Mouse (Mus musculus): ENCODE data around the gene Il22ra1.
A peak's percentile ranks its signal among the peaks of the same experiment; 100 is the strongest.

Gene Il22ra1

DNA sequence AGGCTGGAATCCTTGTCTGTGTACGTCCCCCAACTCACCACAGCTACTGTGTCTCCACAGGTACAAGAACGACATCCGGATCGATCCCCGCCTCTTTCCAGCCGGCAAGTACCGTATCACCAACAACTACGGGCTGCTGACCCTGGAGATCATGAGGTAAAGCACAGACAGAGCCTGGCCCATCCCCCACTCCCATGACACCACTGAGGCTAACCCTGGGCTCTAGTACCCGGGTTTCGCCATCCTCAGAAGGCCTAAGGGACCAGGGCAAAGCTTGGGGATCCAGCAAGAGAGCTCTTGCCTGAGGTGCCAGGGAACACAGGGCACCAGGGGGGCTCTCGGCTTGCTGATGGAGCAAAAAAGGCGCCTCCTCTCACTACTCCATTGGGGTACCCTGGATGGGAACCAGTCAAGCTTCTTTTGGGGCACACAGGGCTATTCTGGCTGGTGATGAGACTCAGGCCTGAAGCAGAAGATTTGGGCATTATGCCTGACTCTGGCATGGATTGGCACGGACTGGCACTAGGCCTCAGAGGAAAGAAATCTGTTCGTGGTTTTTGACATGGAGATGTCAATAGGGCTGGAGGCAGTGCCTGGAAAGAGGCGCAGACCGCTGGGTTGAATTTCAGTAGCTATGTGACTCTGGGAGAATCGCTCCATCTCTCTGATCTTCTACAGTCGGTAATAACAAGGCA lies 42.8 kb downstream of the Il22ra1 start:
- no peak for DNase-seq (ENCODE audit: low read depth, low spot score)

DNA sequence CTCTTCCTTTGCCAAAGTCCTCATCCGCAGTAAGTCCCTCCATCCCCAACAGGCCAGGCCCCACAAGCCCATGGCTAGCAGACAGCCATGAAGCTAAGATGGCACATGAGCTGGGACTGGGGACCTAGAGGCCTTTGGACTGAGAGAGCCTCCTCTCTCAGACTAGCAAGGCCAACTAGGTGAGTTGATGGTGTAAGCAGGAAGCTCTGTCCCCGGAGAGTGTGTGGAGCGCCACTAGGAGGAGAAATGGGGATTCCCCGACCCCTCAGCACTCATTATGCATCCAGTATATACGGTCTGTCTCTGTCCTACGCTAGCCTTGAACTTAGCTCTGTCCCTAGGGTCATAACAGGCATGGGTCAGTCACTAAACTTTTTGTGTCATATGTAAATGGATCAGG lies 43.6 kb downstream of the Il22ra1 start:
- no peak for DNase-seq (ENCODE audit: low read depth, low spot score)

DNA sequence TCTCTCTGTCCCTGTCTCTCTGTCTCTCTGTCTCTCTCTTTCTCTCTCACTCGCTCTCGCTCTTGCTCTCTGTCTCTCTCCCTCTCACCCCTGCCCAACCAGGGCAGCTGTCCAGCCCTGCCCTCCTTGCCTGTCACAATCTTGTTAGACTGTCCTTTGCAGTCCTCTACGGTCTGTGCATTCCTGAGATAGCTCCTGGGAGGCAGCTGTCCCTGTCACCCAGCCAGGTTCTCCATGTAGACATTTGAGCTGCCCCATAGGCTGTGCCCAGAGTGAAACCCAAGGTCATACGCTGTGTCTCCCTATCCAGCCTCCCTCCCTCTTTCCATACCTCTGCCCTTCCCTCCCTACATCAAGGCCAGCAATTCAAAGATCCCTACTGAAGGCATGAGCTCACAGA lies 44.7 kb downstream of the Il22ra1 start:
- DNase-seq (ENCODE audit: low read depth, low spot score), result no peak

DNA sequence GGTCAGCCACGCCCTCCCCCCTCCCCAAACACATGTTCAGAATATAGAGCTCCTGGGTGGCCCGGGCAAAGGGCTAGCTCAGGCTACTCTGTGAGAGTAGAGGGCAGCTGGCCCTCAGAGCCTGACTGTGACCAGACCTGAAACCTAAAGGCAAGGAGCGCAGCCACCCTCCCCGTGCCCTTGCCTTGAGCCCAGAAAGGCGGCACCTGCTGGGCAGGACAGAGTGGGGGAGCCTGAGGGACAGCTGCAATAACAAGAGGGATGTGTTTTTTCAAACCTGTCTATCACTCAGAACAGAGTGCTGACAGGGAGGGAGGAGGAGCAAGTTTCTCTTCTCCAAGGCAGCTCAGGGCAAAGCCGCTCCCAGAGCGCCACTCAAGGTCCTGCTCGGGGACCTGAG lies 46.5 kb downstream of the Il22ra1 start:
- no peak for DNase-seq (ENCODE audit: low read depth, low spot score)

DNA sequence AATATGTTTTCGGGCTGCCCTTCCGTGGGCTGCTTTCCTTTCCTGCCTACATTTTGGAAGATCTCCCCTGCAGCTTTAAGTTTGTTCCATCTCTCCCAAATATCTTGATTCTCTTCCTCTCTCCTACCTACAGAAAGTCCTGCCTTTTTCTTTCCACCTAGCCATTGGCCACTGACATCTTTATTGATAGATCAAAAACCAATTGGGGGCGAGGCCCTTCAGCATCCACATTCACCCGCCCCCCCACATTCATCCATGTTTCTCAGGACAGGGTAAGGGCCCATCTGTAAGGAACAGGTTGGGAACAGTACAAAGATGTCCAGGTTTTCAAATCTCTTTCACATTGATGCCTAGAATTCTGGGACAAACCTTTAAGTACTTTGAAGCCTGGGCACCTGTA lies 48.9 kb downstream of the Il22ra1 start:
- DNase-seq (ENCODE audit: low read depth, low spot score), result no peak

DNA sequence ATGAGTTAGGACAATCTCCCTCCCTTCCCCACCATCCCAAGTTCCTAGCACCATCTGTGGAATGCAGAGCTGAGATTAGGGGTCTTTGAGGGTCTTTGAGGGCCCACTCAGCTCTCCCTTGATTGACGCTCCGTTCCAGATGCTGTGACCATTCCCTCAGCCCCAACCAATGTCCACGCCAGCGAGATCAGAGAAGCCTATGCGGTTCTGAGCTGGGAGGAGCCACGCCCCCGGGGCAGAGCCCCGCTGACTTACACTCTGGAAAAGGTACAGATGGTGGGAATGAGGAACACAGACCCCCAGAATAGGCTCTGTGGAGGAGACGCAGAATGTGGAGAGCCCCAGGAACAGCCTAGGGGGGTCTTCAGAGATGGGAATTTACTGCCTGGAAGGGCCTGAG lies 51.7 kb downstream of the Il22ra1 start:
- DNase-seq (ENCODE audit: low read depth, low spot score), result no peak

DNA sequence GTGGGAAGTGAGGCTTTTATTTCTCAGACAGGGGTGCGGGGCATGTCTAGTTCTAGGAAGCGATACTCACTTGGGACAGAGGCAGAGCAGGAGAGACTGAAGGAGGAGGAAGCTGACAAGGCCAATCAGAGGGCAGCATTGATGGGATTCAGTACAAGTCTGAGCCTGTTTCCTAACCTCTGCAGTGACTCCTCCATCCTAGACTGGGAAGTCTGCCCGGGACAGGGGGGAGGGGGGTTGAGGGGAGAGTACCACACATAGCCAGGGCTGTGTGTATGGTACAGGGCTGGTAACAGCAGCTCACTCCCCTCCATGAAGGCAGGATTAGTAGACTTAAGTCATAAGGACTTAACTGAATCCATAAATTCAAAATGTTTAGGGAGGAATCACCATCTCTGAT lies 52.3 kb downstream of the Il22ra1 start:
- DNase-seq (ENCODE audit: low read depth, low spot score), result no peak

DNA sequence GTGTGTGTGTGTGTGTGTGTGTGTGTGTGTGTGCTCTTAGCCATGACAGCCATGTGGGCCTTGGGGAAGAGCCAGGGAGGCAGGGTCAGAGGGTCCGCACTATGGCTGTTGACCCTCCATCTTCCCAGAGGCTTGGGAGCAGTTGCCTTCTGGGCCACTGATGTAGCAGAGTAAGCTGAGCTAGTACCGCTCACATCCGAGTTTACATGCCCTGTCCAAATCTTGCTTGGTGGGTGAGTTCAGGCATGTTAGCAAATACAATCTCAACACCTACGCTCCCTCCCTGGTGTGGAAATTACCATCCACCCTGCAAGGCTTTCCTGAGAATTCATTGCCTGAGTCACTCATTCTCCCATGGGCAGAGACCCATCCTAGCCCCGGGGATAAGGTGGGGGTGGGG lies 53.3 kb downstream of the Il22ra1 start:
- DNase-seq (ENCODE audit: low read depth, low spot score), result no peak

DNA sequence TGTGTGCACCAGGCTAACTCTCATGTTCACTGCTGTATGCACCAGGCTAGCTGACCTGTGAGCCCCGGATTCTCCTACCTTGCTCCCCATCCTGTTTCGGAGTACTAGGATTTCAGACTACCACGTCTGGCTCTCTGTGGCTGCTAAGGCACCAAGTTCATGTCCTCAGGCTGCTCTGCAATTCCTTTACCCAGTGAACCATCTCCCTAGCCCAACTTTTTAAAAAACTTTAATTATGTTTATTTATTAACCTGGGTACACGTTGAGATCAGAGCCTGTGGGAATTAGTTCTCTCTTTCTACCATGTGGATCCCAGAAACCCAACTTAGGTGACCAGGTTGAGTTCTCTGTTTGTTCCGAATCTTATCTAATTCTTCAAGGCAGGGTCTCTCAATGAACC lies 58.6 kb downstream of the Il22ra1 start:
- DNase-seq (ENCODE audit: low read depth, low spot score), result no peak

DNA sequence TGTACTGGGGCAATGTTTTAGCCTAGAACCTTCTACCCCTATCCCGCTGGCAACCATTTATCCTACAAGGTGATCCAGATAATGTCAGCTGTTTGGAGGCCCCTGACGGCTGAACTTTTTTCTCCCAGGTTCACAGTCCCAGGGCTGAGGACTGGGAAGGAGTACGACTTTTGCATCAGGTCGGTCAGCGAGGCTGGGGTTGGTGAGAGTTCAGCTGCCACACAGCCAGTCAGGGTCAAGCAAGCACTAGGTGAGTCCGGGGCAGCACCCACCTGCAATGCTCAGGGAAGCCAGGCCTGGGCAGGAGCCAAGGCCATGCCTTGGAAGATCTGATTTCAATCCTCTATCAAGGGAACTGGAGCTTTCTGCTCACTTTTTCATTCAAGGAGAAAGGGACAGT lies 59.3 kb downstream of the Il22ra1 start:
- DNase-seq (ENCODE audit: low read depth, low spot score), result no peak

DNA sequence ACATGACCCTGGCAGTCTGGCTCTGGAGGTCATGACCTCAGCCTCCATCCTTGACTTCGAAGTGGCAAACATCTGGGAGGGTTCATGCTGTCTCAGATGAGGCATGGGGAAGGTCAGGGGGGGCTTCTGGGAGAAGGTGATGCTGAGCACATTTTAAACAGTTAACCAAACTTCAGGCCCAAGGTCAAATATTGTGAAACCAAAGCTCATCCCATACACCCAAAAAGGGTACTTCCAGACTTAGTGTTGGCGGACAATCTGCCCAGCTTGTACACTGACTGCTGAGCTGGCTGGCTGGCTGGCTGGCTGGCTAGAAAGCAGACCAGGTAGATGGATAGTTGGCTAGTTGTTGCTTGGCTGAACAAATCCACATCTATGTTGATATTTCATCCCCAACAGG lies 61.2 kb downstream of the Il22ra1 start:
- DNase-seq (ENCODE audit: low read depth, low spot score), result no peak

DNA sequence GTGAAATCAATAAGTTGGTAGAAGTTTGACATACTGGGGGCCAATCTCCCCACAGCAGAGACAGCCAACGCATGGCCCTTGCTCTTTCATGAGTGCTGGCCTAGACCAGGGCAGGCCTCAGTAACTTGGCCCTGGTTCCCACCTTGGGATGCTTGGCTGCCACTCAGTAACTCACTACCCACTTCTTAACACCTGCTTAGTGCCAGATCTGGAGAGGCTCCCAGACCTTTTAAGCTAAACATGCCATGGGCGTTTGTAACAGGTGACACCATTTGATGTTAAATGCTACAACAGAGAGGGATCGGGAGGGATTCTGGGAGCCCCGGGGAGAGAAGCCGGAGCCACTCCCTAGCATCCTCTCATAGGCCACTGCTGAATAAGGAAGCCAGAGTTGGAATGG lies 64.8 kb downstream of the Il22ra1 start:
- DNase-seq (ENCODE audit: low read depth, low spot score), result no peak

DNA sequence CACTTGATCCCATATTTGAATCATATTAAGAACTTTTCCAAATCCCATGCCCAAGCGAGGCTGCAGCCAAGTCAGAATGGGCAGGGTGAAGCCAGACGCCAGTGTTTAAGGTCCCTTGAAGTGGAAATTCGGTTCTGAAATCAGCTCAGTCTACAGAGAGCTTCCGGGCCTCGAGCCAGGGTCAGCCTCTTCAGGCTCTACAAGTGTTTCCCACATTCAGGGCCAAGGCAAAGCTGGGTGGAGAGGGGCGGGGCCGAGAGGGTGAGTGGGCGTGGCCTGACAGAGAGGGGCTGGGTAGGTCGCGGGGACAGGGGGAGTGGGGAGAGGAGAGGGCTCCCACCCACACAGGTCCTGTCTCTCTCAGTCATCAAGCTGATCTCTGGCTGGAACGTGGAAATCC lies 70.0 kb downstream of the Il22ra1 start:
- DNase-seq (ENCODE audit: low read depth, low spot score), result no peak

DNA sequence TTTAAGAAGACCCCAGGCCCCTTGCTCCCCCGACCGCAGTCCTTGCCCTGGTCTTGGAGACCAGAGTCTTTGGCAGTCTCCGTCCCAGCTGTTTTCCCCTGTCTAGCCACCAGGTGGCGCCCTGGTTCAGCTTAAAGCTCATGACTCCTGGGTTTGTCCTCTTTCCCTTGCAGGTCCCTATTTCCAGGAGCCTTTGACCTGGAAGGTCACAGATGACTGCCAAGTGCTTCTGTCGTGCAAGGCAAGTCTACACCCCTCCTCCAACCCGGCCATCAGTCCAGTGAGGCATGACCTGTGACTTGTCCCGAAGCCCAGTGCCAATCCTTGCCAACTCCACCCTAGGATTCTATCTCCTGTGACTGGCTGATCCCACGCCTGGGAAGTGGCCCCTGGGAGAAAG lies 73.6 kb downstream of the Il22ra1 start:
- peak; percentile 71 for DNase-seq (ENCODE audit: low read depth, low spot score)
